Mouse (Mus musculus): ENCODE measurements around the gene Wdr20rt.
"Not testable (repeated sequence)": the region's sequence is repeated elsewhere in the genome, so short reads cannot be mapped to it uniquely, and the experiment has no call there.

Gene Wdr20rt

GRCm38 (mm10) chr12:65225467-65225945, at the start of gene Wdr20rt:
Gene Wdr20rt (plus strand): TSS chr12:65225517.
- no peak for DNase-seq (ENCODE audit: low read depth)

- peak; percentile 46 for DNase-seq (ENCODE audit: low read depth)
These were observed 38.0 kb upstream of the Wdr20rt start for GRCm38 (mm10) chr12:65187365-65187764.

- DNase-seq (ENCODE audit: low read depth): peak; percentile 53
These were observed 36.1 kb upstream of the Wdr20rt start for GRCm38 (mm10) chr12:65189213-65189612.

- DNase-seq (ENCODE audit: low read depth): no peak
These were observed 31.2 kb upstream of the Wdr20rt start for GRCm38 (mm10) chr12:65194003-65194530.

GRCm38 (mm10) chr12:65201812-65202211, 23.5 kb upstream of the Wdr20rt start:
- no peak for DNase-seq (ENCODE audit: low read depth)

GRCm38 (mm10) chr12:65206431-65206830, 18.9 kb upstream of the Wdr20rt start:
- DNase-seq (ENCODE audit: low read depth): no peak

- no peak for DNase-seq (ENCODE audit: low read depth)
These were observed 8.9 kb upstream of the Wdr20rt start for GRCm38 (mm10) chr12:65216404-65216840.

- DNase-seq (ENCODE audit: low read depth): no peak
These were observed 3.3 kb downstream of the Wdr20rt start for GRCm38 (mm10) chr12:65228628-65229027.

GRCm38 (mm10) chr12:65229041-65229440, 3.7 kb downstream of the Wdr20rt start:
- DNase-seq (ENCODE audit: low read depth): no peak

GRCm38 (mm10) chr12:65232801-65233200, 7.5 kb downstream of the Wdr20rt start:
- not testable (repeated sequence) for DNase-seq (ENCODE audit: low read depth)

- no peak for DNase-seq (ENCODE audit: low read depth)
These were observed 24.9 kb downstream of the Wdr20rt start for GRCm38 (mm10) chr12:65250116-65250738.

- DNase-seq (ENCODE audit: low read depth): no peak
These were observed 31.6 kb downstream of the Wdr20rt start for GRCm38 (mm10) chr12:65256887-65257286.

GRCm38 (mm10) chr12:65258212-65259138, 33.2 kb downstream of the Wdr20rt start:
- no peak for DNase-seq (ENCODE audit: low read depth)

- peak; percentile 70 for DNase-seq (ENCODE audit: low read depth)
These were observed 34.1 kb downstream of the Wdr20rt start for GRCm38 (mm10) chr12:65259139-65260111.

- no peak for DNase-seq (ENCODE audit: low read depth)
These were observed 43.1 kb downstream of the Wdr20rt start for GRCm38 (mm10) chr12:65268311-65268984.

GRCm38 (mm10) chr12:65269406-65269805, 44.1 kb downstream of the Wdr20rt start:
- no peak for DNase-seq (ENCODE audit: low read depth)

GRCm38 (mm10) chr12:65273807-65274206, 48.5 kb downstream of the Wdr20rt start:
- DNase-seq (ENCODE audit: low read depth): peak; percentile 58

Data from 416B (cell line).